Mouse (Mus musculus): ENCODE measurements around the gene Nradd. TPM values are rescaled to one million over a fixed set of nuclear protein-coding genes. Genes with fewer than 3 reads are reported as not detected.

Gene Nradd
- polyA plus RNA-seq, 1 experiment from 2014 or later: 30.1 TPM

GRCm38 (mm10) chr9:110623416-110624195, 646 bp downstream of the Nradd start:
- ATAC-seq (replicated peaks): 0 out of 2 replicates have a peak, but pooled peaks have one; percentile 0
- peak overlapping the region; percentile 82 for H3K27ac ChIP-seq
- whole genome bisulfite sequencing: 39% methylated on average over 8 of the region's 8 CpGs
- H3K9ac ChIP-seq: peak overlapping the region; percentile 56
- peaks cover 26% of the 10 kb centered on the region for H3K4me1 ChIP-seq
- peaks cover 5% of the 10 kb centered on the region; the same call in 1 of the 2 replicates for H3K36me3 ChIP-seq (replicated peaks)
- H3K4me2 ChIP-seq: peak overlapping the region; percentile 93
- no peaks in the 10 kb centered on the region for H3K27me3 ChIP-seq (replicated peaks)
- H3K9me3 ChIP-seq: no peaks in the 10 kb centered on the region
- peak overlapping the region; percentile 47 for H3K4me3 ChIP-seq

DNA sequence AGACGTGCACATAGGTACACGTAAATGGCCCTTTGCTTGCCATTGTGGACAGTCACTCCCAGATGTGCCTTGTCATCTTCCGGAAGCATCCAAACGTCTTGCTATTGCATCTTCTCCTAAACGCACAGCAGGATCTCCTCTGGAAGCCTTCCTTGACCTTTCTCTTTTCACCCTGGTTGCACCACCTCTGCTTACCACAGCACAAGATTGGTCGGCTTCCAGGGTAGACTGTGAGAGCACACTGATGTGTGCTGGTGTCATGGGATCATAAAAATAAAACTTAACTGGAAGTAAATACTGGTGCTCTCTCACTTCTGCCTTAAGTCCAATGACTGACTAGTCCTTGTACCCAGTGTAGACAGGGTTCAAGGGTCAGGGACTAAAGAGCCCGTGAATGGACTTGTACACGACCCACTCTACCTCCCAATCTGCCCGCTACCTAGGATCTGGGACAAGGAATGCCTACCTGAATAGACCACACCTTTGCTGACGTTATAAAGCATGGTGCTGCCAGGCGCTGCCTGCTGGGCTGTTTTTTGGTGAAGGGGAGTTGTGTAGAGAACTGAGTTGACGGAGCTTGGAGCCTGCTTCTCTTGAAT, 1.5 kb downstream of the Nradd start:
- peaks cover 26% of the 10 kb centered on the region for H3K4me1 ChIP-seq
- H3K9me3 ChIP-seq: no peaks in the 10 kb centered on the region
- no peak overlapping the region for H3K4me2 ChIP-seq
- no peak overlapping the region for H3K27ac ChIP-seq
- H3K27me3 ChIP-seq (replicated peaks): no peaks in the 10 kb centered on the region
- no peak overlapping the region for H3K9ac ChIP-seq
- H3K36me3 ChIP-seq (replicated peaks): peaks cover 13% of the 10 kb centered on the region; the same call in 1 of the 2 replicates
- no peak for ATAC-seq (replicated peaks)
- no peak overlapping the region for H3K4me3 ChIP-seq
- WGBS: 83% methylated on average over 12 of the region's 12 CpGs

- H3K27me3 ChIP-seq (replicated peaks): no peaks in the 10 kb centered on the region
- H3K4me2 ChIP-seq: no peak overlapping the region
- H3K4me3 ChIP-seq: no peak overlapping the region
- no peaks in the 10 kb centered on the region for H3K9me3 ChIP-seq
- ATAC-seq (replicated peaks): no peak
- WGBS: 96% methylated on average over 7 of the region's 7 CpGs
- H3K4me1 ChIP-seq: peaks cover 24% of the 10 kb centered on the region
- H3K36me3 ChIP-seq (replicated peaks): peaks cover 21% of the 10 kb centered on the region; the same call in 1 of the 2 replicates
- H3K9ac ChIP-seq: no peak overlapping the region
- H3K27ac ChIP-seq: no peak overlapping the region
Measured at GRCm38 (mm10) chr9:110620685-110621084, 3.6 kb downstream of the Nradd start.

DNA sequence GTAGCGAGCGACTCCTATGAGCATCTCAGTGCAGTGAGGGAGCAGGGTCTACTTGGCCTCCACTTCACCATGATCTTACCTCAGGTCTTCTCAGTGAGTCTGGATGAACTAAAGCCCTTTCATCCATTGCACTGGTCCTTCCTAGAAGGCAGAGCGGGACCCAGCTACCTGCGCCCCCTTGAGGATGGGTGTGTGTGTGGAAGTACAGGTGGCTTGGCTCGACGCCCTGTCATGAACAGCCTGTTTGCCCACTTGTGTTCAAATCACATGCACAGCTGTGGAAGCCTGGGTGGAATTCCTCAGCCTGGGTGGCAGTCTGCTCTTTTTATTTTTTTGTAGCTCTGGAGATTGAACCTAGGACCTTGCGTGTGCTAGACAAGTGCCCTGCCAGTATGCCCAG, 4.1 kb downstream of the Nradd start:
- 85% methylated on average over 7 of the region's 7 CpGs for WGBS
- ATAC-seq (replicated peaks): no peak
- Histone ChIP-seq H3K4me3 (no peak overlapping the region), H3K4me2 (no peak overlapping the region), H3K9me3 (no peaks in the 10 kb centered on the region), H3K27me3 (replicated peaks) (no peaks in the 10 kb centered on the region), H3K9ac (no peak overlapping the region), H3K4me1 (peaks cover 19% of the 10 kb centered on the region), H3K36me3 (replicated peaks) (peaks cover 21% of the 10 kb centered on the region; the same call in 1 of the 2 replicates), H3K27ac (no peak overlapping the region)

DNA sequence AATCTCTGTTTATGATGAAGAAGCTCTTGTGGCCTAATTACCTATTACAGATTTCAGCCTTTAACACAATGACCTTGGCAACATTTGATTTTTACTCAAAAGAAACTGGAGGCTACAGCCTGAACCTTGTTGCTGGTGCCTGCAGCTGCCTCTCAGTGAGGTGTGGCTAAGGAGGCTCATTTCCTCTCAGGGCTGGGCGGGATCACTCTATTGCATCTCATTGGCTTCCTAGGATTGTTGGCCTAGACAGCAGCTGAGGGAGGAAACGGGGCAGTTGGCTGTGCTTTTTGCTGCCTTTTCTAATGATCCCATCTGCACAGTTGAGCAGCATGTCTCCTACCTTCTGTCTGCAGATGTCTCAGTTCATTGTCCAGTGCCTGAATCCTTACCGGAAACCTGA, 7.2 kb downstream of the Nradd start:
- Histone ChIP-seq H3K4me1 (no peaks in the 10 kb centered on the region), H3K27me3 (replicated peaks) (no peaks in the 10 kb centered on the region), H3K9me3 (no peaks in the 10 kb centered on the region), H3K27ac (no peak overlapping the region), H3K36me3 (replicated peaks) (peaks cover 21% of the 10 kb centered on the region; the same call in 1 of the 2 replicates), H3K4me3 (no peak overlapping the region), H3K9ac (no peak overlapping the region), H3K4me2 (no peak overlapping the region)
- ATAC-seq (replicated peaks): no peak
- 79% methylated on average over 3 of the region's 3 CpGs for WGBS

DNA sequence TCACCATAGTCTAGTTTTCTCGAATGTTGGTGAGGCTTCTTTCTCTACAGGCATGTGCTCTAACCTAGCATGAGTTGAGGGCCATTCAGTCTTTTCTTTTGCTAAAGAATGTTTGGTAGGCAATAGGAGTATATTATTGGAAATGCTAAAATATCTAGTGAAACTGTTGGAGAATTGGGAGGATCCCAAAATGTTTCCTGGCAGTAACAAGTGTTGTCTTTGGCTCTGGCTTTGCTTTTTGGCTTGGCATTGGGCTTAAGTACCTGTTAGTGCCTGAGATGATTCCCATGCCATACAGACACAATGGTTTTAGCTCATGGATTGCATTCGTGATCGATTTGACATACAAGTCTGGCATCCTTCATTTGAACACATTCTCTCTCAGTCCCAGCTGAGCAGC, 12.8 kb downstream of the Nradd start:
- no peak overlapping the region for H3K4me2 ChIP-seq
- no peaks in the 10 kb centered on the region for H3K9me3 ChIP-seq
- 85% methylated on average over 3 of the region's 3 CpGs for WGBS
- no peak overlapping the region for H3K4me3 ChIP-seq
- no peaks in the 10 kb centered on the region for H3K4me1 ChIP-seq
- no peaks in the 10 kb centered on the region for H3K27me3 ChIP-seq (replicated peaks)
- H3K9ac ChIP-seq: no peak overlapping the region
- H3K36me3 ChIP-seq (replicated peaks): peaks cover 4% of the 10 kb centered on the region; the same call in 1 of the 2 replicates
- ATAC-seq (replicated peaks): no peak
- H3K27ac ChIP-seq: no peak overlapping the region

DNA sequence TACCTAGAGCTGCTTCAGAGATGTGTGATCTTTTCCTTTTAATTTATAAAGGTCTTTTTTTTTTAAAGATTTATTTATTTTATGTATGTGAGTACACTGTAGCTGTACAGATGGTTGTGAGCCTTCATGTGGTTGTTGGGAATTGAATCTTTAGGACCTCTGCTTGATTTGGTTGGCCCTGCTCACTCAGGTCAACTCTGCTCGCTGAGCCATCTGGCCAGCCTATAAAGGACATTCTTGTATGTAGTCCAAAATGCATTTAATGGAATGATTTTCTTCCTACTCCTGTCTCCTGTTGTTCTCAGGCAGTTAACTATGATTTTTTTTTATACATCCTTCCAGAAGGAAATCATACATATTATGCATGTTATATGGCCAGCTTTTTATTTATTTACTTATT, 40.7 kb downstream of the Nradd start:
- no peak for ATAC-seq (replicated peaks)
- Histone ChIP-seq H3K27me3 (replicated peaks) (no peaks in the 10 kb centered on the region), H3K4me1 (no peaks in the 10 kb centered on the region), H3K36me3 (replicated peaks) (no peaks in the 10 kb centered on the region), H3K4me2 (no peak overlapping the region), H3K9me3 (no peaks in the 10 kb centered on the region), H3K4me3 (no peak overlapping the region), H3K9ac (no peak overlapping the region), H3K27ac (no peak overlapping the region)
- whole genome bisulfite sequencing: 80% methylated on average over 1 of the region's 1 CpGs

DNA sequence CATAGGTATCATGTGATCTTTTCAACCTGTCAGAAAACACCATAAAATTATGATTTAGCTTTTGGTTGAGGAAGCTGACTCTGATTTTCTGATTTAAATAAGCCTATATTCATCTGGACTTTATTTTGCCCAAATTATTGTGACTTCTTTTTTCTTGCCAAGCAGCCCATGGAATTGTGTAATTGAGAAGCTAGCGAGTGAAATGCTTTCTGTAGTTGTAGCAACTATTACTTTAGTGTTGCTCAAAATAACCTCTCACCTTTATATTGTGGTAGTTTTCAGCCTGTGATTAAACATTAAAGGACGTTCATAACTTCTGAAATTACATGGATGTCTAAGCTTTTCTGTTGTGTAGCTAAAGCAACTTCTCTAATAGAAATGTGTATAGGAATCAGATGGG, 42.1 kb downstream of the Nradd start:
- H3K4me2 ChIP-seq: no peak overlapping the region
- no peak overlapping the region for H3K27ac ChIP-seq
- 92% methylated on average over 2 of the region's 2 CpGs for WGBS
- no peaks in the 10 kb centered on the region for H3K9me3 ChIP-seq
- H3K9ac ChIP-seq: no peak overlapping the region
- no peaks in the 10 kb centered on the region for H3K4me1 ChIP-seq
- H3K36me3 ChIP-seq (replicated peaks): no peaks in the 10 kb centered on the region; the same call in 1 of the 2 replicates
- H3K27me3 ChIP-seq (replicated peaks): no peaks in the 10 kb centered on the region
- ATAC-seq (replicated peaks): no peak
- H3K4me3 ChIP-seq: no peak overlapping the region

Small RNA genes lying within 50 kb of the gene (microRNA-seq; reads per million reads assigned to microRNA genes)
- gene Mir8107: not detected

Other genes starting within 250 kb of the Nradd start
- gene Ptpn23, start 216.2 kb downstream of the Nradd start, polyA plus RNA-seq (2015; fragmentation: Nextera tagmentation; extraction: Ambion mirVana): 25.8 and 27.8 TPM in 2 replicates
- gene Ngp, start 204.7 kb downstream of the Nradd start, polyA plus RNA-seq (2015; fragmentation: Nextera tagmentation; extraction: Ambion mirVana): 1.1 and 2.3 TPM in 2 replicates
- 27.9 and 29.0 TPM in 2 replicates for gene Klhl18, start 147.8 kb downstream of the Nradd start, polyA plus RNA-seq (2015; fragmentation: Nextera tagmentation; extraction: Ambion mirVana)
- 4.6 and 4.8 TPM in 2 replicates for gene Kif9, start 147.5 kb downstream of the Nradd start, polyA plus RNA-seq (2015; fragmentation: Nextera tagmentation; extraction: Ambion mirVana)
- 36.3 and 37.4 TPM in 2 replicates for gene Setd2, start 91.9 kb downstream of the Nradd start, polyA plus RNA-seq (2015; fragmentation: Nextera tagmentation; extraction: Ambion mirVana)
- gene Nbeal2, start 29.7 kb upstream of the Nradd start, polyA plus RNA-seq (2015; fragmentation: Nextera tagmentation; extraction: Ambion mirVana): 5.5 and 6.4 TPM in 2 replicates
- 110 and 115 TPM in 2 replicates for gene Ccdc12, start 32.1 kb upstream of the Nradd start, polyA plus RNA-seq (2015; fragmentation: Nextera tagmentation; extraction: Ambion mirVana)
- 0.56 and 2.0 TPM in 2 replicates for gene Myl3, start 117.4 kb upstream of the Nradd start, polyA plus RNA-seq (2015; fragmentation: Nextera tagmentation; extraction: Ambion mirVana)
- gene Pth1r, start 122.7 kb upstream of the Nradd start, polyA plus RNA-seq (2015; fragmentation: Nextera tagmentation; extraction: Ambion mirVana): 8.7 and 9.2 TPM in 2 replicates
- gene Prss42, start 173.7 kb upstream of the Nradd start, polyA plus RNA-seq (2015; fragmentation: Nextera tagmentation; extraction: Ambion mirVana): not detected in 2 replicates
- not detected in 2 replicates for gene Prss44, start 189.5 kb upstream of the Nradd start, polyA plus RNA-seq (2015; fragmentation: Nextera tagmentation; extraction: Ambion mirVana)
- gene Prss43, start 202.2 kb upstream of the Nradd start, polyA plus RNA-seq (2015; fragmentation: Nextera tagmentation; extraction: Ambion mirVana): not detected in 2 replicates
- not detected in 2 replicates for gene Prss45, start 210.1 kb upstream of the Nradd start, polyA plus RNA-seq (2015; fragmentation: Nextera tagmentation; extraction: Ambion mirVana)
- not detected in 2 replicates for gene Prss46, start 220.1 kb upstream of the Nradd start, polyA plus RNA-seq (2015; fragmentation: Nextera tagmentation; extraction: Ambion mirVana)
- gene Prss50, start 233.5 kb upstream of the Nradd start, polyA plus RNA-seq (2015; fragmentation: Nextera tagmentation; extraction: Ambion mirVana): 0.20 TPM in 1 of 2 replicates, not detected in the other